Mouse (Mus musculus) kidney, adult 2 months (tissue): ENCODE measurements around the gene Sfxn3.

Experiments used
- CTCF ChIP-seq: fragments of 200-500 bp; conservative IDR thresholded peaks from 2 replicates; pipeline ENCODE4 v1.5.1; 2011; ENCODE audit warnings: low read depth, mild to moderate bottlenecking, control low read depth, low read length, moderate library complexity, mixed read lengths; ENCODE audit not compliant: insufficient read depth, insufficient read length
- POLR2A ChIP-seq: fragments of 200-500 bp; IDR thresholded peaks from one replicate; pipeline ENCODE4 v1.6.1; 2011; ENCODE audit warnings: low read depth, low read length, control low read depth

DNA sequence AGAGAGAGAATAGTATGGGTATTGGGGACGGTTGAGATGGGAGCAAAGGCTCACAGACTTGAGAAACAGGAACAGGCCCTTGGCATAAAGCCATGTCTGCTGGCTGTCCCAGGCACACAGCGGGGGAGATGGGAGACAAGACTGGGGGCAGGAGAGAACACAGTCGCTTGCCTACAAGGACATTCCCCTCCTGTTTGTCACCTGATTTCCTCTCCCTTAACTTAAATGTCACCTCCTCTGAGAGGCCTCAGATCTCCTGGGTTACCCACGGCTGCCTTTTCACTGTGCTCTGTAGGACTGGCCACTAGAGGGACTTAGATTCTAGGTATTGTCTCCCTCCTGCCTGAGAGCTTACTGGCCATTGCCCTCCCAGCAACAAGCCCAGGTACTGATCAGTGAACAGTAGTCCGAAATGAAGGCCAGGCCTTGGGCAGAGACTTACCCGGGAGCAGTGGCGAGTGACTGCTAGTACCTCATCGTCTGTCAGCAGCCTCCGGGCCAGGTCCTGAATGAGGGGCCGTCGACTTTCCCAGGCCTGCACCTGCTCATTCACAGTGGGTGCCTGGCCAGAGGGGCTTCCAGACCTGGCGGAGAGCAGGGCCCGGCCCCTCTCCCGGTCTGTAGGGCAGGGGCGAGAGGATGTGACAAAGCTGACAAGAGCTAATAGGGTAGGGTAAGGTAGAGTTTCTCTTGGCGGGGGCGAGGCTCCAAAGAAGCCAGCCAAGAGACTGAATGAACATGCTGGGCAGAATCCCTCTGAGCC, 14.6 kb upstream of the Sfxn3 start:
- TF ChIP-seq POLR2A = no peak
- peak; percentile 44; the same call in 1 of the 2 replicates for TF ChIP-seq CTCF
